Mouse (Mus musculus) G1E (cell line): ENCODE results near the gene St7l.

Source experiments
- CTCF ChIP-seq: IDR thresholded peaks from 2 replicates; pipeline ENCODE4 v1.5.1; 2012; ENCODE audit warnings: low read depth, low read length, inconsistent platforms, mixed read lengths
- GATA1 ChIP-seq: IDR thresholded peaks from 2 replicates; pipeline ENCODE4 v1.6.1; 2012; ENCODE audit warnings: borderline replicate concordance, low read length, inconsistent platforms, mixed read lengths
- POLR2AphosphoS5 ChIP-seq: IDR thresholded peaks from 2 replicates; pipeline ENCODE4 v1.6.1; 2012; ENCODE audit warnings: low read depth, low read length, inconsistent platforms; ENCODE audit not compliant: insufficient replicate concordance
- TAL1 ChIP-seq: conservative IDR thresholded peaks from 2 replicates; pipeline ENCODE4 v1.6.1; 2012; ENCODE audit warnings: low read depth, low read length, inconsistent platforms, mixed read lengths

DNA sequence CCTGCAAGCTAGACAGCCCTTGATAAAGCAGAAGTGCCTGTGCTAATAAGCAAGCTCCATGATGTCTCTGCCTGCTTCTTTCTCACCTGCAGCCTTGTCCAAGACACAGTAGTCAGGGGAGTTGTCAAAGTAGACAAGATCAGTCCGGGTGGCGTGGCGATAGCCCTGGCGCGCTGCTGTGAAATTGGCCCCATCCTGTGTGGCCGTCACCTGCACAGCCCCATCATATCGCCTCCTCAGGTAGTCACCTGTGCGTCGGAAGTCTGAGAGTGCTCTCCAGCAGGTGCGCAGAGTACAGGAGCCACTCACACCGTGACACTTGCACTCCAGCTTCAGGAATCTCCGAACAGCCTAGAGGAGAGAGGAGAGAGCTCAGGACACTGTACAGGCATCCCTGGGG lies 87.1 kb downstream of the St7l start:
- TF ChIP-seq CTCF (no peak), POLR2AphosphoS5 (no peak), GATA1 (no peak), TAL1 (no peak)
